Mouse (Mus musculus) neural tube, embryonic 13.5 days (tissue): ENCODE data around the gene Glod4. TPM values are rescaled to one million over a fixed set of nuclear protein-coding genes. Genes with fewer than 3 reads are reported as not detected.

Source experiments
- ATAC-seq: fragments of 200-750 bp; cut with Nextera tagmentation; 2 replicates; pipeline ENCODE4 v1.8.0; 2017; ENCODE audit warnings: low read depth, mild to moderate bottlenecking, moderate TSS enrichment, moderate library complexity
- H3K27ac ChIP-seq: fragments of 300-500 bp; sonication (generic); replicated peaks from 2 replicates; pipeline ENCODE4 v1.5.1; 2015; ENCODE audit warnings: moderate library complexity, mild to moderate bottlenecking, inconsistent platforms
- H3K27me3 ChIP-seq: fragments of 300-500 bp; sonication (generic); 2 replicates; pipeline ENCODE4 v1.6.1; 2015; ENCODE audit warnings: mild to moderate bottlenecking, inconsistent platforms
- H3K36me3 ChIP-seq: fragments of 300-500 bp; sonication (generic); 2 replicates; pipeline ENCODE4 v1.6.1; 2015; ENCODE audit warnings: mild to moderate bottlenecking, inconsistent platforms
- H3K4me1 ChIP-seq: fragments of 300-500 bp; sonication (generic); replicated peaks from 2 replicates; pipeline ENCODE4 v1.6.1; 2015; ENCODE audit warnings: inconsistent platforms
- H3K4me2 ChIP-seq: fragments of 300-500 bp; sonication (generic); 2 replicates; pipeline ENCODE4 v1.6.1; 2015; ENCODE audit warnings: inconsistent platforms, mild to moderate bottlenecking, moderate library complexity
- H3K4me3 ChIP-seq: fragments of 300-500 bp; sonication (generic); 2 replicates; pipeline ENCODE4 v1.5.1; 2015; ENCODE audit warnings: mild to moderate bottlenecking, inconsistent platforms
- H3K9ac ChIP-seq: fragments of 300-500 bp; sonication (generic); 2 replicates; pipeline ENCODE4 v1.6.1; 2015; ENCODE audit warnings: moderate library complexity, mild to moderate bottlenecking, inconsistent platforms
- H3K9me3 ChIP-seq: fragments of 300-500 bp; sonication (generic); 2 replicates; pipeline ENCODE4 v1.6.1; 2016; ENCODE audit warnings: inconsistent platforms
- WGBS: fragments of 180-500 bp; shearing (Covaris S2); methylation state at CpG from one replicate; pipeline ENCODE4 v1.1.7; 2015; 5-methylcytosine and 5-hydroxymethylcytosine counted together
- polyA plus RNA-seq: library from polyadenylated mRNA; unstranded; fragments of >200 nt; fragmentation: Nextera tagmentation; extraction: Ambion mirVana; gene quantifications from 2 replicates; pipeline ENCODE4 v1.2.1, GENCODE M21; 2015

Gene Glod4
- polyA plus RNA-seq, 1 experiment from 2014 or later, result 112 TPM

DNA sequence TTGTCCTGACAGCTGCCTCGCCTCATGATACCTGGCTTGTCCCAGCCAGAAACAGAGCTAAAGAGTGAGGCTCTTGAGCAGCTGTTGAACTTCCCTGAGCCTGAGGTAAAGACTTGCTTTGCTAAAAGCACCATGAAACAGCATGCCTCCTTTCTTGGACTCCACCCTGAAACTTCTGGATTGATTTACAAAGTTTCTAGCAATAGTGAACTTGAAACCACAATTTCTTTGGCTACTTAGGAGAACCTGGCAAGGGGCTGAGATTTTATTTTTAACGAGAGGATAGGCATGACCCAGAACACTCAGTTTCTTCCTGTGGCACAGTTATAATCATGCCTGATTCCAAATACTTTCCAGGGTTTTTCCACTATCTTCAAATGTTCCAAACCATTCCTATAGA lies 121.0 kb downstream of the Glod4 start:
- no peak for ATAC-seq
- Histone ChIP-seq H3K4me3 (no peak overlapping the region), H3K9ac (no peak overlapping the region), H3K9me3 (no peaks in the 10 kb centered on the region), H3K4me2 (no peak overlapping the region), H3K36me3 (peaks cover 70% of the 10 kb centered on the region), H3K4me1 (no peaks in the 10 kb centered on the region), H3K27ac (no peak overlapping the region), H3K27me3 (no peaks in the 10 kb centered on the region)
- WGBS, result 87% methylated on average over 2 of the region's 2 CpGs

DNA sequence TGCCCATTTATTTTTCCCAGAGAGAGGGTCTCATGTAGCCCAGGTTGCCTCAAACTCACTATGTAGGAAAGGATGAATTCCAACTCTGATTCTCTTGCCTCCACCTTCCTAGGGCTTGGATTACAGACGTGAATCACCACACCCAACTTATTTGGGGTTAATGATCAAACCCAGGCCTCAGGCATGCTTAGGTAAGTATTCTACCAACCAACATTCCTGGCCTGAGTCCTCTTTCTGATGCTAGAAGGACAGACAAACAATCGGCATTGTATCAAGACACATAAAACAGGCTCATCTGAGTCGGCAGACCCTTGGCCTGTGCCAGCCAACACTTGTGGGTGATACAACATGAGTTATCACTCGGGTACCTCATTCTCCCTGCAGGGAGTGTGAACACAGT lies 122.4 kb downstream of the Glod4 start:
- Histone ChIP-seq H3K9ac (no peak overlapping the region), H3K9me3 (no peaks in the 10 kb centered on the region), H3K36me3 (peaks cover 80% of the 10 kb centered on the region), H3K27ac (no peak overlapping the region), H3K4me2 (no peak overlapping the region), H3K27me3 (no peaks in the 10 kb centered on the region), H3K4me1 (no peaks in the 10 kb centered on the region), H3K4me3 (no peak overlapping the region)
- WGBS, result 84% methylated on average over 4 of the region's 4 CpGs
- ATAC-seq, result no peak

DNA sequence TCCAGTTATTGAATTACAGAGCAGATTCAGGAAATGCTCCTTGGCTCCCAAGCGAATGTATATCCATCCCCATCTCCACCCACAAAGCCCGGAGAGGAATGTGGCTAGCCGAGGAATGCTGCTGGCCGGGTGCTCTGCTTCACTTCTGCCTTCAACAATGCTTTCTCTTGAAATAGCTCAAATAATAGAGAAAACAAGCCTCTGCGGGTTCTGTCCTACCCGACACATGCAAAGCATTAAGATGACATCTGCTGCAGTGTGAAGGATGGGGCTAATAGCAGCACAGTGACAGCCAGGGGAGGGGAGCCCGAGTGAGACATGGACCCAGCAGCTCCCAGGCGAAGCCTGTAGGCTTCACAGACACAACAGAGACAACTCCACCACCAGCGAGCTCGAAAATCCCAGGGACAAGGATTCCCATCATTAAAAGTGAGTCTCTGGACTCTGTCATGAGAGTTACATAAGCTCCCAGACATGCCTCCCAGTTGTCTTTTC lies 123.1 kb downstream of the Glod4 start:
- no peaks in the 10 kb centered on the region for H3K27me3 ChIP-seq
- WGBS, result 78% methylated on average over 10 of the region's 10 CpGs
- no peak overlapping the region for H3K4me2 ChIP-seq
- H3K4me1 ChIP-seq, result no peaks in the 10 kb centered on the region
- H3K27ac ChIP-seq, result no peak overlapping the region
- no peak for ATAC-seq
- H3K4me3 ChIP-seq, result no peak overlapping the region
- H3K9ac ChIP-seq, result no peak overlapping the region
- H3K36me3 ChIP-seq, result peaks cover 83% of the 10 kb centered on the region
- H3K9me3 ChIP-seq, result no peaks in the 10 kb centered on the region

DNA sequence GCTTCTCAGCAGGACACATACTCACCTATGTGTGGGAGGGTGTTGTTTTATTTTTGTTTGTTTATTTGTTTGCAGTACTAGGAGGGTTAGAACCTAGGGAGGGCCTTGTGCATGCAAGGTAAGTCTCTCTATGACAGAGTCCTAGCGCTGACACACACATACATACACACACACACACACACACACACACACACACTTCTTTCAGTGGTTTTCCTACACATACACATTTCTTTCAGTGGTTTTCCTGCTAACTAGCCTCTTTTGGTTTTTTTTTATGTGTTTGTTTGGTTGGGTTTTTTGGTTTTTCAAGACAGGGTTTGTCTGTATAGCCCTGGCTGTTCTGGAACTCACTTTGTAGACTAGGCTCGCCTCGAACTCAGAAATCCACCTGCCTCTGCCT lies 133.1 kb downstream of the Glod4 start:
- H3K27me3 ChIP-seq, result no peaks in the 10 kb centered on the region
- H3K4me3 ChIP-seq, result no peak overlapping the region
- WGBS, result 100% methylated on average over 3 of the region's 3 CpGs

DNA sequence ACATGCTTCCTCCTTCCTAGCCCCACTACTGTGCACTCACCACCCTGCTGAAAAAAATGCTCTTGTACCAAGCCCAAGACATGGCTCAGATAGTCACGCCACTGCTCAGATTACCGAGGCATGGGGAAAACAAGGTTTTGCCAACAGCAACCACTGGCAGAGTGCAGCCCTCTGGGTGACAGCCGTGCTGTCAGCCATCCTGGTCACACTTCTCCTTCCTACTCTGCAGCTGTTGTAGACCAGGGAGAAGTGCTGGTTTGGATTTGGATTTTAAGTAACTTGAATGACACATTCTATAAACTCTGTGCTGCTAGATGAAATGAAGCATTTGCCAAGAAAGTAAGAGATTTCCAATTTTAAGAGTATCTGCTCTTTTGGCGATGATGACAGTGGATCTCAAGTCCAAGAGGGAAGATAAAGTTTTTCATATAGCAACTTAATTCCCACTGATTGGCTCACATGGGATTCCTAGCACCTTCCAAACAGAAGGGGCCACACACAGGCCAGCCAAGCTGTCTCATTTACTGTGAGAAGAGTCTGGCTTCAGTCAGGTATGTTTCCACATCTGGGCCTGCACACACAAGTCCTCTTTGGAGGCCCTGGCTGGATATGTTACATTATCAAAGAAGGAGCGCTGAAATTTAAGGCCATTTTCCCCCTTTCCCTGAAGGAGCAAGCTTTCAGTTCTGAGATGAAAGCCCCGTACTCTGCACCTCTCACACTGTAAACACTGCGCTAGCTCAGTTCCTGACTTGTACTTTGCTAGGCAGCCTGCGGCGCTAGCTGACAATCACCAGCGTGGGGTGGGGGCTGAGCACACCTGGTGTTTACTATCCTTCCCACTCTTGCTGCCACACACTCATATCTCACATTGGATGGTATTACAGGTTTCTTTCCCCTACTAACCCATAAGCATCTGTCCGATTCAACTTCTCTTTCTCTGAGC lies 136.7 kb downstream of the Glod4 start:
- H3K4me2 ChIP-seq, result no peak overlapping the region
- no peaks in the 10 kb centered on the region for H3K9me3 ChIP-seq
- 93% methylated on average over 11 of the region's 11 CpGs for WGBS
- ATAC-seq, result no peak
- H3K27ac ChIP-seq, result no peak overlapping the region
- H3K4me1 ChIP-seq, result no peaks in the 10 kb centered on the region
- H3K4me3 ChIP-seq, result no peak overlapping the region
- H3K27me3 ChIP-seq, result no peaks in the 10 kb centered on the region
- H3K9ac ChIP-seq, result no peak overlapping the region
- H3K36me3 ChIP-seq, result peaks cover 49% of the 10 kb centered on the region

More for the DNA sequence above, 133.1 kb downstream of the Glod4 start:
- Histone ChIP-seq H3K4me1 (no peaks in the 10 kb centered on the region), H3K36me3 (peaks cover 65% of the 10 kb centered on the region), H3K9ac (no peak overlapping the region), H3K27ac (no peak overlapping the region), H3K4me2 (no peak overlapping the region), H3K9me3 (no peaks in the 10 kb centered on the region)
- no peak for ATAC-seq

DNA sequence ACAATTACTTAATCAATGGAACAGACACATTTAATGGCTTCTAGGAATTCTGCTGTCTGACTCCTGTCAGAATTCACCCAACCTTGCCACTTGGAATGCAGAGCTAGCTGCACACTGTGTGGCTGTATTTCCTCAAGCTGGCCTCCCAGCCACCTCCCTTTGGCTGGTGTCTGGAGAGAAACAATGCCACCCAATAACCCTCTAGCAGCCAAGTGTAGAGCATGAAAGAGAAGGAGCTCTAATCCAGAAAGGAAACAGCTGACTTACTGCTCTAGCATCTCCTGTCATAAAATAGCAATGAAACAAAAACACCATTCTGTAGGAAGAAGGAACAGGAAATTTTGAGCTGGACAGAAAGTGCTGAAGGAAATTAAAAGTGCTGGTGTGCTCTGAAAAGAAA lies 142.4 kb downstream of the Glod4 start:
- H3K9ac ChIP-seq, result no peak overlapping the region
- peaks cover 12% of the 10 kb centered on the region; the same call in 1 of the 2 replicates for H3K4me1 ChIP-seq
- H3K27me3 ChIP-seq, result no peaks in the 10 kb centered on the region
- H3K4me2 ChIP-seq, result no peak overlapping the region
- 0 out of 2 replicates have a peak overlapping the region, but pooled peaks have one; percentile 33 for H3K27ac ChIP-seq
- no peak for ATAC-seq
- H3K9me3 ChIP-seq, result no peaks in the 10 kb centered on the region
- no peak overlapping the region for H3K4me3 ChIP-seq
- H3K36me3 ChIP-seq, result peaks cover 47% of the 10 kb centered on the region

DNA sequence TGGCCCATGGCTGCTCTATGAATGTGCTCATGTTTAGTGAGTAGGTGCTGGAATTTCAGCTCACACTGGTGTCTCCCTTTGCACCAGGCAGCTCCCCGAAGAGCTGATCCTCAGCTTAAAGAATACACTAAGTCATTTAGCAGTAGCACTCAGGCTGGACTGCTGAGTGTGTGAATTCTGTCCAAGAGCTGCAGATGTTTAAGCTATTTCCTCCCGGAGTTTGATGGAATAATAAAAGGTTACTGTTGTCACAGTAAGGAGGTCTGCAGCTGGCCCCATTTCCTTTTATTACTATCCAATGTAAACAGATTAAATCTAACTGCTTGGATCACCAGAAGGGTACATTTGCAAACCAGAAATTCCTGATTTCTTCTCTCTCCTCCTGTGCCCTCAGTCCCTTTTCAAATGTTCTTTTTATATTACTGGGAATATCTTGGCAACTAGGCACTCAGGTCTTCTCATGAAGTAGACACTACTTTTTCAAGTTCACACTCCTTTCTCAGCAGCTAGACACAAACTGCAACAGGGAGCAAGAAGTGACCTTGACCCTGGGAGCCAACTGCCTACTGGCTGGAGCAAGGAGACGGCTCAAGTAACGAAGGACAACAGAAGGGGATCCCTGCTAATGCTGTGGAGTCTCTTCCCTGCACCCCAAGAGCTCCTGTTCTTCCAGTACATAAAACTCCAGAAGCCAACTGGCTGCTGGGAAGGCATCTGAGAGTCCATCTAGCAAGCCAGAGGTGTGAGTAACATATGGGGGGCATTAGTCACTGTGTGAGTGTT lies 144.1 kb downstream of the Glod4 start:
- Histone ChIP-seq H3K4me3 (no peak overlapping the region), H3K36me3 (peaks cover 44% of the 10 kb centered on the region), H3K9me3 (no peaks in the 10 kb centered on the region), H3K27ac (no peak overlapping the region), H3K27me3 (no peaks in the 10 kb centered on the region), H3K4me1 (peaks cover 12% of the 10 kb centered on the region; the same call in 1 of the 2 replicates), H3K4me2 (no peak overlapping the region), H3K9ac (no peak overlapping the region)
- no peak for ATAC-seq
- WGBS, result 69% methylated on average over 4 of the region's 4 CpGs

DNA sequence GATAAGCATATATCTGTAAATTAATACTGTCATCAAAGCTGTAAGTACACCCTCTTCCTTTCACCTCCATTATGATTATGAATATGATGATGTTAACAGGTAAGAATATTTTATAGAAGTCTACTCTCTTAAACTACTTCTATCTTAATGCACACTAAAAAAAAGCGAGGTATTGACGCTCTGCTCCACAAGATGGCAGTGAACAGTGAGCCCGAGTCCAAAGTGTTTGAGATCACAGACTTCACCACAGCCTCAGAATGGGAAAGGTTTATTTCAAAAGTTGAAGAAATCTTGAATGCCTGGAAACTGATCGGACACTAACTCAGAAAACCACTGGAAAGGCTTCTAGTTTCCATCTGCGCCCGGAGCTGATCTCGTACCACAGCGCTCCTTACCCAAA lies 149.9 kb downstream of the Glod4 start:
- no peak overlapping the region for H3K4me3 ChIP-seq
- H3K9ac ChIP-seq, result no peak overlapping the region
- no peak for ATAC-seq
- no peak overlapping the region for H3K27ac ChIP-seq
- H3K4me1 ChIP-seq, result no peaks in the 10 kb centered on the region
- H3K9me3 ChIP-seq, result no peaks in the 10 kb centered on the region
- 87% methylated on average over 8 of the region's 8 CpGs for WGBS
- H3K27me3 ChIP-seq, result no peaks in the 10 kb centered on the region
- H3K36me3 ChIP-seq, result peaks cover 43% of the 10 kb centered on the region
- no peak overlapping the region for H3K4me2 ChIP-seq

DNA sequence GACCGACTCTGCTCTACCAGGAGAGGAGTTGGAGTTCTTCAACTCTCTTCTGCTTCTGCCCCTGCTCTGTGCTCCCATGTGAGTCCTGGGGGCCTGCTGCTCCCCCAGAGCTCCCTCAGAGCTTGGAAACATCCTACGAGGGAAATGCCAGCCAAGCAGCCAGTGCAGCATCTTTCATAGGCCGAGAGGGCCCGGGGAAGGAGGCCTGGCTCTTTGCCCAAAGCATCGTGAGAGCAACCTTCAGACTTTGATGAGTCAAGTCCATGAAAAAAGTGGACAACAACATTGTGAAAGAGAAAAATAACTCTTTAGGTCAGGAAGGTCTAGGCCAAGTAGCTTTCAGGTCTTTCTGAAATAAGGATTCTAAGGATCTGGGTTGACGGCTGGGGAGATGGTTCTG lies 153.7 kb downstream of the Glod4 start:
- ATAC-seq, result no peak
- Histone ChIP-seq H3K4me2 (no peak overlapping the region), H3K4me1 (no peaks in the 10 kb centered on the region), H3K9me3 (no peaks in the 10 kb centered on the region), H3K27me3 (no peaks in the 10 kb centered on the region), H3K9ac (no peak overlapping the region), H3K27ac (no peak overlapping the region), H3K36me3 (peaks cover 63% of the 10 kb centered on the region), H3K4me3 (no peak overlapping the region)
- WGBS, result 84% methylated on average over 6 of the region's 6 CpGs

DNA sequence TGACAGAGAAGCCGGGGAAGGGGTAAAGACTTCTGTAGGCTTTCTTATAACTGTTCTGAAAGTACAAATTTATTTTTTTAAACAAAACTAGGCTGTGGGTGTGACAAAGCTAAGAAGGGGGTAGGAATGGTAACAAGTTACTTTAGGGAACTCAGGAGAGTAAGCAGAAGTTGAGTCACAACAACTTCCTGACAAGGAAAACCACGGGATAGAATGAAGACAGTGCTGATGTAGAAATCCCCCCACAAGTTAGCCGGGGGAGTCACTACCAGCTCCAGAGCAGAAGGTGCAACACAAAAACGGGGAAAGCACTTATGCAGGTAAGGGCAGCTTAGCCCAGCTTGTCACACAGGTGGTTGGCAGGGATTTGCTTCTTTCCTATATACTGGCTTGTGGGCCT lies 155.0 kb downstream of the Glod4 start:
- H3K36me3 ChIP-seq, result peaks cover 63% of the 10 kb centered on the region
- no peaks in the 10 kb centered on the region for H3K9me3 ChIP-seq
- WGBS, result 89% methylated on average over 4 of the region's 4 CpGs
- H3K4me3 ChIP-seq, result no peak overlapping the region
- no peak overlapping the region for H3K4me2 ChIP-seq
- no peak overlapping the region for H3K27ac ChIP-seq
- no peak for ATAC-seq
- H3K4me1 ChIP-seq, result no peaks in the 10 kb centered on the region
- H3K27me3 ChIP-seq, result no peaks in the 10 kb centered on the region
- H3K9ac ChIP-seq, result no peak overlapping the region

DNA sequence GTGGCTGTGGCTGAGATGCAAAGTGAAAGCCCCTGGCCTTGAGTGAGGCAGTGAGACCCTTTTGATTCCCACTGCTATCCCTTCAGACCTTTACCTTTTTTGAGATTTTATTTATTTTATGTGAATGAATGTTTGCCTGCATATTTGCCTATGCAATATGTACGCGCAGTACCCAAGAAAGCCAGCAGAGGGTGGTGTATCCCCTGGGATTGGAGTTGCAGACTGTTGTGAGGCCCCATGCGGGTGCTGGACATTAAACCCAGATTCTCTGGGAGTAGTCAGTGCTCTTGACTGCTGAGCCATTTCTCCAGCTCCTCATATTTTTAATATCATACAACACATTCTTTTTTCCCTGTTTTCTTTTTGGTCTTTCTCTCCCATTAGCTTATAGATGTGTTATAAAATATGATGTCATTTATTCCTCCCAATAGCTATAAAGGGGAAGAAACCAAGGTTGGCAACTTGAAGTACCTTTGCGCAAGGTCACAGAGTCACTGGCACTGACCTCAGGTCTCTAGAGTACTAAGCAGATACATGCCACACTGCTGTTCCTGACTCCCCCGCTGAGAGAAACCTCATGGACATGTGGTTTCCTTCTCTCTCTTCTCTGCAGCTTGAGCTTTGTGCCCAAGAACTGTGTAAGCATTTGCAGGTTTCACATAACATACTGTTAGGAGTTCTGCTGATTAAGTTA lies 157.5 kb downstream of the Glod4 start:
- Histone ChIP-seq H3K4me1 (no peaks in the 10 kb centered on the region), H3K9me3 (no peaks in the 10 kb centered on the region), H3K4me3 (no peak overlapping the region), H3K27me3 (no peaks in the 10 kb centered on the region), H3K9ac (no peak overlapping the region), H3K36me3 (peaks cover 65% of the 10 kb centered on the region), H3K27ac (no peak overlapping the region), H3K4me2 (no peak overlapping the region)
- ATAC-seq, result no peak
- 71% methylated on average over 5 of the region's 5 CpGs for WGBS

DNA sequence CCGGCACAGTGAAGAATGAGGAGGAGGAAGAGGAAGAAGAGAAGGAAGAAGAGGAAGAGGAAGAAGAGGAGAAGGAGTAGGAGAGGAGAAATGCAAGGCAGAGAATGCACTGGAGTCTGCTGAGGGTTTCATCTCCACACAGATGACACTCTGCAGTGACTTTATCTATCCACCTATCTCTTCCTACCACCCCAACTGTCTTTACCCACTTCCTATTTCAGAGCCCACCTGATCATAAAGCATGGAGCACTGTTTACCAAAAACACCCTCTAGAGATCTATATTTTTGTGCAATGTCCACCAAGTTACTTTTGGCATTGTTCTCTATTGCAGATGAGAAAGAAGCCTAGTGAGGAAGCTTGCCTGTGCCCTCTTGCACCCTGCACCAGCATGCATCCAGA lies 158.6 kb downstream of the Glod4 start:
- Histone ChIP-seq H3K9me3 (no peaks in the 10 kb centered on the region), H3K9ac (no peak overlapping the region), H3K4me1 (no peaks in the 10 kb centered on the region), H3K4me2 (no peak overlapping the region), H3K27me3 (no peaks in the 10 kb centered on the region), H3K36me3 (peaks cover 66% of the 10 kb centered on the region), H3K4me3 (no peak overlapping the region), H3K27ac (no peak overlapping the region)
- WGBS, result 73% methylated on average over 1 of the region's 1 CpGs
- ATAC-seq, result no peak
